Mouse (Mus musculus) colon, adult 2 months (tissue): Measurements from ENCODE around the gene Pfkfb4. TPM values are rescaled to one million over a fixed set of nuclear protein-coding genes. Genes with fewer than 3 reads are reported as not detected.

Experiments
- polyA plus RNA-seq: library from polyadenylated mRNA; depleted of rRNA; stranded (reverse); fragments of >200 nt; gene quantifications from 2 replicates; pipeline ENCODE4 v1.2.3, GENCODE M21; 2012; rRNA removed

Gene Pfkfb4
- 31.5 and 46.8 TPM in 2 replicates for polyA plus RNA-seq

GRCm38 (mm10) chr9:108991428-108992084 lies at the start of gene Pfkfb4:
Pfkfb4 (plus strand) TSS chr9:108991778.

GRCm38 (mm10) chr9:108953081-108953636 lies 38.4 kb upstream of the Pfkfb4 start, which contains the start of gene Col7a1:
Col7a1 (plus strand) TSS chr9:108953586.

GRCm38 (mm10) chr9:108985710-108986109 lies 5.9 kb upstream of the Pfkfb4 start, which contains the start of gene Ucn2:
Ucn2 (plus strand) TSS chr9:108986010.

GRCm38 (mm10) chr9:109038086-109038895 lies 46.7 kb downstream of the Pfkfb4 start, which contains the start of gene Shisa5:
Shisa5 (plus strand) TSS chr9:109038565.

GRCm38 (mm10) chr9:109059136-109059903 lies 67.7 kb downstream of the Pfkfb4 start, which contains the start of gene Trex1:
Trex1 (minus strand) TSS chr9:109059734.

GRCm38 (mm10) chr9:109073661-109074573 lies 82.3 kb downstream of the Pfkfb4 start, which contains the start of gene Atrip:
Atrip (minus strand) TSS chr9:109074124.

Other genes starting within 250 kb of the Pfkfb4 start
- 46.0 and 51.8 TPM in 2 replicates for gene Ip6k2, start 208.0 kb upstream of the Pfkfb4 start, polyA plus RNA-seq
- gene Nckipsd, start 183.4 kb upstream of the Pfkfb4 start, polyA plus RNA-seq = 28.1 and 30.3 TPM in 2 replicates
- gene Celsr3, start 165.5 kb upstream of the Pfkfb4 start, polyA plus RNA-seq = 2.1 and 2.3 TPM in 2 replicates
- gene Slc26a6, start 138.5 kb upstream of the Pfkfb4 start, polyA plus RNA-seq = 7.2 and 11.9 TPM in 2 replicates
- gene Tmem89, start 77.2 kb upstream of the Pfkfb4 start, polyA plus RNA-seq = not detected in 2 replicates
- gene Uqcrc1, start 55.1 kb upstream of the Pfkfb4 start, polyA plus RNA-seq = 840 and 874 TPM in 2 replicates
- 0.58 and 4.1 TPM in 2 replicates for gene Col7a1, start 38.2 kb upstream of the Pfkfb4 start, polyA plus RNA-seq
- 0.13 and 0.16 TPM in 2 replicates for gene Ucn2, start 5.8 kb upstream of the Pfkfb4 start, polyA plus RNA-seq
- 758 and 915 TPM in 2 replicates for gene Shisa5, start 46.8 kb downstream of the Pfkfb4 start, polyA plus RNA-seq
- gene Trex1, start 68.0 kb downstream of the Pfkfb4 start, polyA plus RNA-seq = 59.2 and 60.5 TPM in 2 replicates
- gene Atrip, start 82.3 kb downstream of the Pfkfb4 start, polyA plus RNA-seq = 16.6 and 17.8 TPM in 2 replicates
- 10.4 and 11.4 TPM in 2 replicates for gene Ccdc51, start 90.7 kb downstream of the Pfkfb4 start, polyA plus RNA-seq
- gene Tma7, start 90.8 kb downstream of the Pfkfb4 start, polyA plus RNA-seq = 9.9 and 17.1 TPM in 2 replicates
- gene Plxnb1, start 103.6 kb downstream of the Pfkfb4 start, polyA plus RNA-seq = 8.2 and 8.6 TPM in 2 replicates
- gene Fbxw21, start 170.3 kb downstream of the Pfkfb4 start, polyA plus RNA-seq = not detected in 2 replicates
- gene Fbxw13, start 204.2 kb downstream of the Pfkfb4 start, polyA plus RNA-seq = not detected in 2 replicates
- gene Fbxw20, start 243.0 kb downstream of the Pfkfb4 start, polyA plus RNA-seq = not detected in 2 replicates